Mouse (Mus musculus) fat pad, adult 2 months (tissue): ENCODE measurements around the gene Zfp445.
"Not testable (repeated sequence)": the region's sequence is repeated elsewhere in the genome, so short reads cannot be mapped to it uniquely, and the experiment has no call there.

Experiments used
- DNase-seq: peaks from one replicate; pipeline ENCODE4 v3.0.0-alpha.2; 2011; ENCODE audit warnings: low read depth, low spot score; ENCODE audit errors: extremely low read depth

Gene Zfp445

DNA sequence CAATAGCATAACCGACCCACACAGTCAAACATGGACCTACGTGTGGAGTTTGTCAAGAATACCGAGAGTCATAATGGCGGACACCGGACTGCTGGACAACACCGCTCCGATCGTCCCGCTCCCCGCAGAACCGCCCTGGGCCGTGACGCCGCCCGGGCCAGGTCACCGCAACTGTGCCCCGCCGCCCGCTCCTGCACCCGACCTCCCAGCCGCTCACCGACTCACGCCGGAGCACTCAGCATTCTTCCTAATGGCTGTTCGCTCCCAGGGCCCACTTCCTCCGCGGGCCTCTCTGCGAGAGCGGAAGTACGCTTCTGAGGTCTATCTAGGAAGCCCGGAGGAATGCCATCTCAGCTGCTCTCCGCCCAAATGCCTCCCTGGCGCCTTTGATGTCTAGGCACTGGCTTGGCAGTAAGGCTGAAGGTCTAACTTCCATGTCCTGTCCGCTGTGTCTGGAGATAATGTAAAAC lies at the start of gene Zfp445:
TSS of gene Zfp445 (minus strand) at position 310 of the 470 bp plus-strand sequence.
- DNase-seq: peak; percentile 26

DNA sequence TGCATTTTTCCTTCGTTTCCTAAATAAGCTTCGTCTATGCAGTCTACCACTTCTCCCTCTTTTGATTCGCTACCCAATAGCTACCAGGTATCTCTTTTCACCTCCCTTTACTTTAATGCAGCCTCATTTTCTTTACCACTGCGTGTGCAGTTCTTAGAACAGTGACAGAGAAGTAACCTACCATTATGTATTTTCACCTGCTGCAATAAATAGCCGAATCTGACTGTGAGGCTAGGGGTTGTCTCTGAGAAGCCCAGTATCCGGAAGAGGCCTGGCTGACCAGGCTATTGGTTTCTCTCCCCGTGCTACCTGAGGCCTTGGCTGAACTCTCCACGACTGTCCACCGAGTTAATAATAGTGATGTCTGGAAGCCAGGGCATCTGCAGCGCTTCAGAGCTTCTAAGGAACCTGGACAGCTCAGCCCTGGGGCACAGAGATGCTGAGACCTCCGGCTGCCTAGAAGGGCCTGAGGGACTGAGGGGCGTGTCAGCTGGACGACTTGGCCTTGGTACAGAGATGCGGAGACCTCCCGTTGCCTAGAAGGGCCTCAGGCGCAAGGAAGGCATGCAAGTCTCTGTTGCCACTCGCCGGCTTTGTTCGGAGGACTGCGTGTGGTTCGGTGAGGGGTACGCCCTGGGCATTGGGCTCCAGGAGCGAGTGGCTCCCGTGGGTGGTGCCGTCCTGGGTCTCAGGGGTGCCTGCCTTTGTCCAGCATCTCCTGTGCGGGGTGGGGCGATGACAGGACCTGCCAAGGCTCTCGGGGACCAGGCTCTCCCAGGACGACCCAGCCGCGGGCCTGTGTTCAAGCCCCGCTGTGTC lies 37.1 kb upstream of the Zfp445 start:
- no peak for DNase-seq

DNA sequence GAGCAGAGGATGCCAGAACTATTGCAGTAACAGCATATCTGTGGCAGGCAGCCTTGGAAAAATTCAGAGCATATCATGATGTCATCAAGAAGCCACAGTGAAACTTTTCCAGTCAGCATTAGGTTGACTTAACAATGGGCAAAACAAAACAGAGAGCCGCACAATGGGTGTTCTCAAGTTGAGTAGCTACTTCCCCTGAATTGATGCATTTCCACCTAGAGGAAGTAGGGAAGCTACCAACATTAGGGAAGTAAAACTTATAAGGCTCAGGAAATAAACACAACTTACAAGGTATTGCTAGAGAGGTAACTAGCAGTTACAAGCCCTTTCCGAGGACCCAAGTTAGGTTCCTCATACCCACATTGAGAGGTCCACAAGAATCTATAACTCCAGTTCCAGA lies 35.2 kb upstream of the Zfp445 start:
- DNase-seq: no peak

DNA sequence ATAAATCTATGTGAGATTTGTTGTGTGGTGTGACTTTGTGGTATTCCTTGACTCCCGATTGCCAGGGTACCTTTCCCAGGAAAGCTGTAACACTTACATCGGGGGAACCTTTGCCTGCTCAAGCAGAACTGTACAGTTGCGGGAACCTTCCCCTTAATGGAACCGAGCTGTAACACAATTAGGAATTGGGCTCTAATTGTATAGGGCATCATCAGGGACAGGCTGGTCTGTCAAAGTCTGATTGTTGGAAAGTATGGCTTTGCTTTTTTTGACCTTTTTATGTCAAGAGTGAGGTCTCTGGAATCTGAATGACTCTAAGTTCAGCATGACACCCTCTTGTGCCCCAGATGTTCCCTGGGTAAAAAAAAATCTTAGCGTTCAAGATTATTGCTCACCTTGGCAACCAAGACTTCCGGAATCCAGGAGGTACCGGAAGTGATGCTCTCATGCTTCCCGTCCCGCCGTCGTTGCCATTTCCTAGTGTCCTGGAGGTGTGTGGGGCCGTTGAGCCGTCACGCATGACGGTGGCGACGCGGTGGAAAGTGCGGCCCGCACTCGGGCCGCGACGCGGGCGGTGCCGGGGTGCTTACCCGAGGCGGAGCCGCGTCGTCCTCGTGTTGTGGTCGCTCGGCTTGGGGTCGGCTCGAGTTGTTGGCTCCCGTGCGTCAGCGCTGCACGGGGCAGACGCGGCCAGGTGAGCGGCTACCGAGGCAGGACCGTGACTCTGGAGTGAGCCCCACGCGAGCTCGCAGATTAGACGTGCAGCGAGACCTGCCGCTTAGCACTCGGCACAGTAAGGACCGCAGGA lies 20.8 kb upstream of the Zfp445 start:
- DNase-seq: no peak

DNA sequence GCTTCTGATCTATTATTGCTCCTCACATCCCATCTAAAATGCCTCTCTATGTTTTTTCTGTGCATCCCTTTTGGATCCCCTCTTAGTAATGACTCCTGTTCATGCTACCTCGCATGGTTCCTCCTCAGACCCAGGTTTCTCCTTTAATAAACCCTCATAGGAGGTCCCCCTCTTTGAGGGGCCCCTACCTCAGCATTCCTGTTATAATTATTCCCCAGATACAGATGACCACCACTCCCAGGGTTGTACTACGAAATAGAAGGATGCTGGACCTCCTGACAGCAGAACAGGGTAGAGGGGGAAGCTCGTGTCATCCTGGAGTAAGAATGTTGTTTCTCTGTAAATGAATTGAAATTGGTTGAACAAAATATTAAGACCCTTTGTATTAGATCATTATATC lies 19.6 kb upstream of the Zfp445 start, which contains the start of gene Zkscan7:
TSS of gene Zkscan7 (plus strand) at position 301 of the 400 bp plus-strand sequence.
- no peak for DNase-seq

DNA sequence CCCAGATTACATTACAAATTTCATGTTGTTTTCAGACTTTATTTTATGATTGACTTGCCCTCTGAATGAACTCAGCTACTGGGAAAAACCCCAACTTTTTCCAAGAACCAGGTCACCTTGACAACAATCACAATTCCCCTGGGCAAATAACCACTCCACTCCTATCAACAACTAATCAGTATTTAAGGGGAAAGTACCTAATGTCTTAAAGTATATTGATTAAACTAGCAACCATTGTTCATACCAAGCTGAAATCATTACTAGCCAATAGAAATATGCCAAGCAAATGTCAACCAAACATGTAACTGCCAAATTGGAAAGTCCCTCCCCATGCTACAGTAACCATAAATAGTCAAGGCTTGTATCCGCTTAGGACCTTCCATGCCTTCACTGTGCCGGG lies 9.3 kb upstream of the Zfp445 start:
- DNase-seq: no peak

DNA sequence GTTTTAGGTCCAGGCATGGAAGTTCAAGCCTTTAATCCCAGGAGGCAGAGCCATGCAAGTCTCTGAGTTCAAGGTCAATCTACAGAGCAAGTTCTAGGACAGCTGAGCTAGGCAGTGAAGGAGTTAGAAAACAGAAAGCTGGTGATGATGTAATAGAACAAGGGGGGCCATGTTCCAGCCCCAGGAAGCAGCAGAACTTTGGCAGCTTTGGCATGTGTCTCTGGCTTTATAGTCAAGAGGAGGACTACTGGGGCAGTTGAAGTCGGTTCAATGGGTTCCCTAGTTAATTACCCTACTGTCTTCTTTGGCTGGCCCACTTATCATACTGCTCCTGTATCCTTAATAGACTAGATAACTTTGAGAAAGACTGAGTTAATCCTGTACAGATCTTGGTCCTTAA lies 8.8 kb upstream of the Zfp445 start:
- no peak for DNase-seq

DNA sequence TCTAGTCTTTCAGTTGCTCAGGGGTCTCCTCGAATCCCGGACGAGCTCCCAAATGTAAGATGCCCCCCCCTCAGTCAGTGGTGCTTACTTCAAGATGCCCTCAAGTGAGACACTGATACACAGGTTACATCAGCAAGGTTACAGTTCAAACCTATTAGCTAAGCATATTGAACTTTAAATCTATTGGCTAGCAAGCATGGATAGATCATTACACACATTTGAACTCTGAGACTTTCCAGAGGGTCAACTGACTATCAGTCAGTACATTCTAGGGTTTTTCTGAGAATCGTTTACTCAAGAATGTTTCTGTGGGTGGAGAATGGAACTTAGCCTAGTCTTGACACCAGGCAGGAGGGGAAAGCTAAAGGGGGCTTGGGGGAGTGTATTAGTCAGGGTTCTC lies 6.8 kb upstream of the Zfp445 start:
- no peak for DNase-seq

DNA sequence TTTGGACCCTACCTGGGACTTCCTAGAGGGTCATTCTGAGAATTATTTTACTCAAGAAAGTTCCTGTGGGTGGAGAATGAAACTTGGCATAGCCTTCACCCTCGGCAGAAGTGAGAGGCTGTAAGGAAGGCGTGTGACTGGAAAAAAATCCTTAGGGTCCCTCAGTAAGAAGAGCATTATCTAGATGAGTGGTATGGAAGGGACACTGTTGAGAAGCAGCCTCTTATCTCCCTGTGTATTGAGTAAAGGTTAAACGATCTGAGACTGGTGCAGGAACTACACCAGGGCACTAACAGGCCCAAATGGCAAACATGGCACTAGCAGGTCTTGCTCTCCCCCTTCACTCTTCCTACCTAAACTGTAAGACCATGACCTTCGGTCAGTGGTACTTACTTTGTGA lies 386 bp upstream of the Zfp445 start:
- DNase-seq: no peak

DNA sequence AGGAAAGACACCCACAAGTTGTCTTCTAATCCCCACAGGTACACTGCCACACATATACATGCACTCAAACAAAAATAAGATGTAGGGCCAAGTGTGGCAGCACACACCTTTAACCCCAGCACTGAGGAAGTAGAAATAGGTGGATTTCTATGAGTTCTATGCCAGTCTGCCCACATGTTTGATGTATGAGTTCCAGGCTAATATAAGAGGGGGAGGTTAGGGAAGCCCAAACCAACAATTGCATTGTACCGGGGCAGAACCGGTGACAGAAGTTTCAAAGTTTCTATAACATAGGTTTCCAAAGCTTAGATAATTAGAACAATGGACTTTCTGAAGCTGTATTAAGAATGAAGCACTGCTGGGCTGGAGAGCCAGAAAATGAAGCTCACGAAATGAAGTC lies 958 bp downstream of the Zfp445 start:
- DNase-seq: no peak

DNA sequence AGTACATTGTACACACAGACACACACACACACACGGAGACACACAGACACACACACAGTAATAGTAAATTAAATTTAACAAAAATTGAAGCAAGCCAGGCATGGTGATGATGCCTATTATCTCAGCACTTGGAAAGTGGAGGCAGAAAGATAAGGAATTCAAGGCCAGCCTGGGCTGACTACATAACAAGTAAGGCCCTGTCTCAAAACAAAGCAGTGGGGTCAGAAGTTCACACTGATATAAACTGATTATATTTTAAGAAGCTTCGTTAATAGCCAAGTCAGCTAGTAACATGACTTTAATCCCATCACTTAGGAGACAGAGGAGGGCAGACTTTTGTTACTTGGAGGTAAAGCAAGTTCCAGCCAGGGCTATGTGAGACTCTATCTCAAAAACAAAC lies 2.1 kb downstream of the Zfp445 start:
- no peak for DNase-seq

DNA sequence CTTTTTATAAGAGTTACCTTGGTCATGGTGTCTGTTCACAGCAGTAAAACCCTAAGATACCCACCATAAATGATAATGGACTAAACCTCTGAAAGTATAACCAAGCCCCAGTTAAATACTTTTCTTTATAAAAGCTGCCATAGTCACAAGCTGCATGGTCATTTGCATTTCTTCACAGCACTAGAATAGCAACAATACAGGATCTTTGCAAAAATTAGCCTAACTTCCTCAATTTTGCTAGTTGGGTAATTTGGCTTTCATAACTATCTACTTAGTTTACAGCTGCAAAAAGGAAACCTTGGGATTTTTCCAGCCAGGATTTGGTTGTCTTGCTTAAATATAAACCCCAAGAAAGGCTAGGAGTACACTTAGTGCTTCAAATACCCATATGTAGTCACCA lies 5.1 kb downstream of the Zfp445 start:
- no peak for DNase-seq

DNA sequence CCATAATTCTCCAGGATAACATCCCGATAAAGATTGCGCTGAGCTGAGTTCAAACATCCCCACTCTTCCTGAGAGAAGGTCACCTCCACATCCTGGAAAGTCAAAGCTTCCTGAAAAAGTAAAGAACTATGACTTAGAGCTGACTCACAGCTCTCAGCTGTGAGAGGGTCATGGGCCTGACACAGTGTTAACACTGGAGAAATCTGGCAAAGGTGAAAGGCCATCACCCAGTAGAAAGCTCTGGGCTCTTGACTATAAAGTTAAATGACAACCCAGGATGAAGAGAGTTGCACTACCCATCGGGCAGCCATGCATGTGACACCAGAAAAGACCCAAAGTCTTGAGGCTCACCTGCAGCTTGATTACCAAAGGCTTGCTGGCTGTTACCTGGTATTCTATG lies 9.1 kb downstream of the Zfp445 start:
- DNase-seq: no peak

DNA sequence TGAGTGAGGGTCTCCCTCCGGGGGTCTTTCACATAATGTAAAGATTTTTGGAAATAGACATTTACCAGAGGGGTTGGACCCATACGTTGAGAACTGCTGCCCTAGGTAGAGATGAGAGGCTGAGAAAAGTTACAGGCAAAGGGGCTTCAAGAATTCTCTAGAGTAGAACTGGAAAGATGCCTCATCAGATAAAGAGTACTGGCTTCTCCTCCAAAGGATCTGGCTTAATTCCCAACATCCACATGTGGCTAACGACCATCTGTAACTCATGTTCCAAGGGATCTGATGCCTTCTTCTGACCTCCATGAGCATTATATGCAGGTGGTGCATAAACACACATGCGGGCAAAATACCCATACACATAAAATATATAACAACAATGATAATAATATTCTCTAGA lies 10.2 kb downstream of the Zfp445 start:
- no peak for DNase-seq

DNA sequence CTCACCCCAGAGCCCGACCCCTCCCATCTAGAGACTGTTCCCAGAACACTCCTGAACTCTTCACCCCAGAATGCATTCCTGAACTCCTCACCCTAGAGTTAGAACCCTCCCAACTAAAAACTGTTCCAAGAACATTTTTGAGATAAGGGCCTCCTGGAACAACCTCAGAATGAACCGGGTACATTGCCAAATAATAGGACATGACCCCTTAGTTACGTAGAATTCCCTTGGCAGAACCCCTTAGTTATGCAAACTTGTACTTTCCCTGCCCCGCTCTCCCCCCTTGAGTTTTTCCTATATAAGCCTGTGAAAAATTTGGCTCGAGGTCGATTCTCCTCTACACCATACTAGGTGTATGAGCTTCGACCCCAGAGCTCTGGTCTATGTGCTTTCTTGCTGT lies 10.7 kb downstream of the Zfp445 start:
- not testable (repeated sequence) for DNase-seq

DNA sequence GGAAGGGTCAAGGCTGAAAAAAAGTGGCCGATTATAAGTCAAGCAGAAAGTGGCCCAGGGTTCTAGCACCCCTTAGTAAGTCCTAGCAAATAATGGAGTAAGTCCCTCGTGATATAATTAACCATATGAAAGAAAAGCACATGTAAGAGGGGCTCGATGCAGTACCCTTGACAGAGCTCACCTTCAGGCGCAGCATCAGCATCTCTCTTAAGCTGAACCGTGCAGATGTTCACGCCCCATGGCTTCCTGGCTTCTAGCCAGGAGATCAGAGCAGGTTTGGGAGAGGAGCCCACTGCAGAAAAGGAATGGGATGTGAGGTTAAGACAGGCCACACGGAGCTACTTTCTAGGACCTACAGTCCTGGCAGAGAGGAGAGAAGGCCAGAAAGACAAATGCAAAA lies 11.3 kb downstream of the Zfp445 start:
- DNase-seq: no peak

DNA sequence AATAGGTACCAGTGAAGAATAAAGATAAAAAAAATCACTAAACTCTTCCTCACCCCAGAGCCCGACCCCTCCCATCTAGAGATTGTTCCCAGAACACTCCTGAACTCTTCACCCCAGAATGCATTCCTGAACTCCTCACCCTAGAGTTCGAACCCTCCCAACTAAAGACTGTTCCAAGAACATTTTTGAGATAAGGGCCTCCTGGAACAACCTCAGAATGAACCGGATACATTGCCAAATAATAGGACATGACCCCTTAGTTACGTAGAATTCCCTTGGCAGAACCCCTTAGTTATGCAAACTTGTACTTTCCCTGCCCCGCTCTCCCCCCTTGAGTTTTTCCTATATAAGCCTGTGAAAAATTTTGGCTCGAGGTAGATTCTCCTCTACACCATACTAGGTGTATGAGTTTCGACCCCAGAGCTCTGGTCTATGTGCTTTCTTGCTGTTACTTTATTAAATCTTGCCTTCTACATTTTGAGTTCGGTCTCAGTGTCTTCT lies 17.9 kb downstream of the Zfp445 start:
- not testable (repeated sequence) for DNase-seq

DNA sequence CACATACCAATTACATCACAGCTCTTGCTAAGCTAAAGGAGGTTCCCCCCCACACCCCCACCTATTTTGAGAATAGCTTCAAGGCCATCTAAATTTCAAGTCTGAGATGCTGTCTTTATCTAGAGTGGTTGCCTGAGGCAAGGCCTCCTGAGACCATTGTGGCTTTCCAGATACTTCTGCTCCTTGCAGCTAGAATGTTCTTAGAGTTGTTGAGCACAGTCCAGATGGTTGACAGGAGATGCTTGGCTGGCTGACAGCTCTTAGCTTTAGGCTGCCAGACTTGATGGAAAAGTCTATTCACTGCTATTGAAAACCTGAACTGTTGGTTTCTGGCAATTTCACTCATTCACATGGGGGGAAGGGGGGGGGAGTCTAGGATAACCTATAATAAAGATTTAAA lies 19.6 kb downstream of the Zfp445 start:
- DNase-seq: no peak

DNA sequence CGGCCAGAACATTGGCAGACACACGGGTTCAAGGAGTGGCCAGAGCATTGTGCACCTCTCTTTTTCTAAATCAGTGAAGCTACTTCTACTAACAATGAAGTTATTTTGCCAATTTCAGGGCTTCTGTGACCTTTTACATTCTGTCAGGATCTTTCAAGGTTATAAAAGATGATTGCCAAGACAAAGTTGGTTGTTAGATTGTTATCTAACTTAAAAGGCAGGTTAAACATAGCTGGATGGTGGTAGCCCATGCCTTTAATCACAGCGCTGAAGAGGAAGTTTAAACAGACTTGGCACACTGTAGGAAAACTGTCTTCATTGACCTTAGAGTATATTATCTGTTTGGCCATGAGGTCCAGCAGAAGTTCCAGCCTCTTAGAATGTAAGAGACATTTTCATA lies 20.2 kb downstream of the Zfp445 start:
- DNase-seq: no peak

DNA sequence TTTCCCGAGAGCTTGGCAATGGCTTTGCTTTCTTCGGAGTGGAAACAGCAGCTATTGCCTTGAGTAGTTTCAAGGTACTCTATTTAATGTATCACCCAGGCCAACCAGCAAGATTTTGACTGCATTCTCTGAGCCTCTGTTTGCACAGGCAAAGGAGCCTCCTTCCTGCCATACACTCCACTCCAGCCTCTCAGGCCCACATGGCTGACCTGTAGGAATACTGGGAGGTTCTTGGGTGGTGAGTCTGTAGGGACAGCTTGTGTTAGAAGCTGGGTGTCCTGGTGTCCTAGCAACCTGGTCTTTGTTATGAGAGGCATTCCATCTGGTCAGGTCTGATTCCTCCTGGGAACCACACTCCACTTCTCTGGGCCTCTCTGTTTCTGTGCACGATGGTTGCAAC lies 22.0 kb downstream of the Zfp445 start, which contains the start of gene Gm35549:
TSS of gene Gm35549 (minus strand) at position 276 of the 400 bp plus-strand sequence.
- DNase-seq: no peak

DNA sequence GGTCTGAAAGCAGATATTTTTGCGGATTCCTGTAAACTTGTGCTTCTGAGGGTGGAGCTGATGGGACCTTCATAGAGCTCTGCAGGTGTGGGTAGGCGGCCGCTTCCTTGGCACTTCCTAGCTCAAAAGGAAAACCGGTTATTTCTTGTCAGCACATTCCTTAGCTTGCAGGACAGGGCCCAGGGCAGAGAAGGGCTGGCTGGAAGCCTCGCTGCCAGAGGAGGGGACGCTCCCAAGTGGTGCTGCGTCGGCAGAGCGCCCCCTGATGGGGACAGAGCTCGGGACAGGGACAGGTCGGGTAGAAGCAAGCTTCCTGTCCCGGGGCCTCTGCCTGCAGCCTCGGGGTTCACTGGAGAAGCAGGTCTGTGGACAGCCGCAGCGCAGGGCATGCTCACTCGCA lies 28.1 kb downstream of the Zfp445 start:
- no peak for DNase-seq

DNA sequence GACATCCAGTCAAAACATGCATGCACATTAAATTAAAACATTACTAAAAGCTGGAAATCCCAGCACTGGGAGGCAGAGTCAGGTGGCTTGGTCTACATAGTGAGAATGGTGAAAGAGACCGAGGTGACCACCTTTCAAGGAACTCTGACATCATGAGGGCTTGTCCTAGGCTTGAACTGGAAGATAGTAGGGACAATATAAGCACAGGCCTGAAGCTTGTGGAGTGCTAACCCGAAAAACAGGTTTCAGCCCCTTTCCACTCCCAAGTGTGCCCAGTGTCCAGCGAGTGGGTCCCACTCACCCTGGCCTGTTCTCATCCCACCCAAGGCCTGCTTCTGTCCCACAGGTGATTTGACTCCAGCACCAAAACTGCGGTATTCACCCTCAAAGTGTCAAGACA lies 28.6 kb downstream of the Zfp445 start:
- no peak for DNase-seq
